Mouse (Mus musculus) kidney, adult 2 months (tissue): ENCODE results near the gene Nrm.

Source experiments
- CTCF ChIP-seq: fragments of 200-500 bp; conservative IDR thresholded peaks from 2 replicates; pipeline ENCODE4 v1.5.1; 2011; ENCODE audit warnings: low read depth, mild to moderate bottlenecking, control low read depth, low read length, moderate library complexity, mixed read lengths; ENCODE audit not compliant: insufficient read depth, insufficient read length
- POLR2A ChIP-seq: fragments of 200-500 bp; IDR thresholded peaks from one replicate; pipeline ENCODE4 v1.6.1; 2011; ENCODE audit warnings: low read depth, low read length, control low read depth

DNA sequence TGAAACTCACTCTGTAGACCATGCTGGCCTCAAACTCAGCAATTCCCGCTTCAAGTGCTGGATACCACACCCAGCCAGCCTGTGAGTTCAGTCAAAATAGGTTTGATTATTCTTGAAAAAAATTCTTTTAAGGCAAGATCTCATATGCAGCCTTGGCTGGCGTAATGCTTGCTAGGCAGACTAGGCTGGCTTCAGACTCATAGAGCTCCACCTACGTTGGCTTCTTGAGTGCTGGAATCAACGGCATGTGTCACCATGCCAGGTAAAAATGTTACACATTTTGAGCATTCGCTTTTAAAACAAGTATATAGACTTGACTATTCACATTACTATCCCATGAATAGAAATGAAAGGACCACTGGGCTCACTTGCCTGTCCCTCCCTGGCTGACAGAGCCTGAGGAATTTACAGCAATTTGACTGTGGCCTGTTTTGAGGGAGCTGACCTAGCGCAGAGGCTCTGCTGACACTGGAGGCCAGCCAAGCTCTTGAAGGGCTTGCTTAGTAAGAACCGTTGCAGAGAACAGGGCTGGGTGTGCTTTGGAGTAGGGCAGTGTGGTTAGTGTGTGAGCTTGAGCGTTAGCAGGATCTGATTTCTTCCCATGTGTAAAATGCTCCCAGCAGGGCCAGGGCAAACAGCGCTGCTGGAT, 42.3 kb downstream of the Nrm start:
- TF ChIP-seq CTCF (no peak), POLR2A (no peak)
